Mouse (Mus musculus) limb, embryonic 13.5 days (tissue): ENCODE measurements around the gene Rpusd3. TPM values are rescaled to one million over a fixed set of nuclear protein-coding genes. Genes with fewer than 3 reads are reported as not detected.

ENCODE experiments used
- ATAC-seq: fragments of 200-750 bp; cut with Nextera tagmentation; 2 replicates; pipeline ENCODE4 v1.8.0; 2017; ENCODE audit warnings: low read depth, moderate number of reproducible peaks, moderate TSS enrichment; ENCODE audit not compliant: low FRiP score
- H3K27ac ChIP-seq: fragments of 300-500 bp; sonication (generic); 2 replicates; pipeline ENCODE4 v1.5.1; 2015; ENCODE audit warnings: inconsistent platforms, mild to moderate bottlenecking, moderate library complexity
- H3K27me3 ChIP-seq: fragments of 300-500 bp; sonication (generic); 2 replicates; pipeline ENCODE4 v1.6.1; 2015; ENCODE audit warnings: mild to moderate bottlenecking, inconsistent platforms
- H3K36me3 ChIP-seq: fragments of 300-500 bp; sonication (generic); 2 replicates; pipeline ENCODE4 v1.6.1; 2015; ENCODE audit warnings: inconsistent platforms, mild to moderate bottlenecking, moderate library complexity
- H3K4me1 ChIP-seq: fragments of 300-500 bp; sonication (generic); 2 replicates; pipeline ENCODE4 v1.6.1; 2015; ENCODE audit warnings: inconsistent platforms
- H3K4me2 ChIP-seq: fragments of 300-500 bp; sonication (generic); replicated peaks from 2 replicates; pipeline ENCODE4 v1.6.1; 2015; ENCODE audit warnings: inconsistent platforms, mild to moderate bottlenecking, moderate library complexity
- H3K4me3 ChIP-seq: fragments of 300-500 bp; sonication (generic); 2 replicates; pipeline ENCODE4 v1.5.1; 2015; ENCODE audit warnings: moderate library complexity, mild to moderate bottlenecking, inconsistent platforms
- H3K9ac ChIP-seq: fragments of 300-500 bp; sonication (generic); 2 replicates; pipeline ENCODE4 v1.6.1; 2015; ENCODE audit warnings: mild to moderate bottlenecking, inconsistent platforms
- H3K9me3 ChIP-seq: fragments of 300-500 bp; sonication (generic); 2 replicates; pipeline ENCODE4 v1.6.1; 2016; ENCODE audit warnings: inconsistent platforms
- WGBS: fragments of 180-500 bp; shearing (Covaris S2); methylation state at CpG from one replicate; pipeline ENCODE4 v1.1.7; 2015; 5-methylcytosine and 5-hydroxymethylcytosine counted together
- polyA plus RNA-seq: library from polyadenylated mRNA; unstranded; fragments of >200 nt; fragmentation: Nextera tagmentation; extraction: Ambion mirVana; gene quantifications from 2 replicates; pipeline ENCODE4 v1.2.1, GENCODE M21; 2015

Rpusd3 gene
- 27.1 and 27.3 TPM in 2 replicates for polyA plus RNA-seq

DNA sequence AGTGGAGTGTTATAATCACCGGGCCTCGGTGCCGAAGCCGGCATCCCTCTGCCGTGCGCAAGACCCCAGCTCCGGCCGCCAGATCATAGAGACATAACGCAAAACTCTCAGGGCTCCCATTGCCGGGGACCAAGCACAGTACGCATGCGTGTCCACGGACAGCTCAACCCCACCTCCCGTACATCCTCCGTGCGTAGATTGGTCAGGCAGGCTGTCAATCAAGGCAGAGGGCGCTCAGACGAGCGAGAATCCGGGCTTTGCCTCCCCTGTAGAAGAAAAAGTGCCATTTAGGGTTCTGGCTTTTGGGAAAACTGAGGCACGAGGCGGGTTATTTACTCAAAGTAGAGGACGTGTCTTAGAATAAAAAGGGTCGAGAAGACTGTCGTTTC is at the start of gene Rpusd3:
TSS of gene Rpusd3 (minus strand) at position 142 of the 389 bp plus-strand sequence.
- peak within 1 kb of the TSS; percentile 81 for H3K9ac ChIP-seq
- WGBS: under 1% methylated on average over 25 of the region's 25 CpGs
- H3K4me3 ChIP-seq: peak within 1 kb of the TSS; percentile 68
- peaks cover 20% of the 10 kb centered on the region for H3K4me1 ChIP-seq
- no peaks in the 10 kb centered on the region for H3K27me3 ChIP-seq
- H3K9me3 ChIP-seq: no peaks in the 10 kb centered on the region
- ATAC-seq: peak; percentile 98
- peaks cover 28% of the 10 kb centered on the region for H3K36me3 ChIP-seq
- H3K4me2 ChIP-seq: peak within 1 kb of the TSS; percentile 94
- peak within 1 kb of the TSS; percentile 69; the same call in 1 of the 2 replicates for H3K27ac ChIP-seq

- 58% methylated on average over 3 of the region's 3 CpGs for WGBS
- Histone ChIP-seq H3K4me3 (no peak overlapping the region), H3K9ac (no peak overlapping the region), H3K9me3 (no peaks in the 10 kb centered on the region), H3K4me2 (peak overlapping the region; percentile 72), H3K4me1 (peaks cover 30% of the 10 kb centered on the region), H3K36me3 (no peaks in the 10 kb centered on the region), H3K27ac (no peak overlapping the region), H3K27me3 (peaks cover 52% of the 10 kb centered on the region)
- ATAC-seq: no peak
Observed at GRCm38 (mm10) chr6:113468512-113468911, 49.4 kb upstream of the Rpusd3 start.

DNA sequence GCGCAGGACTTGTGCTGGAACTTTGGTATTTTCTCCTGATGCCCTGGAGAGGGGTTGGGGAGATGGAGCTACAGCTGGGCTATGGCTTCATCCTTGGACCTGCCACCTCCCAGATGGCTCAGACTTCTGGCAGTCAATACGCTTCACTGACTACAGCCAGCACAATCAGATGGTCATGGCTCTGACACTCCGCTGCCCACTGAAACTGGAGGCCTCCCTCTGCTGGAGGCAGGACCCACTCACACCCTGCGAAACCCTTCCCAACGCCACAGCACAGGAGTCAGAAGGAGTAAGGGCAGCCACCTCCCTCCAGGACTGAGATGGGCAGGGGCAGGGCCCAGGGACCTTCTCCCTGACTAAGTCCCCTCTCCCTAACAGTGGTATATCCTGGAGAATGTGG is 46.5 kb upstream of the Rpusd3 start:
- peaks cover 13% of the 10 kb centered on the region for H3K4me1 ChIP-seq
- no peaks in the 10 kb centered on the region for H3K36me3 ChIP-seq
- H3K27ac ChIP-seq: no peak overlapping the region
- no peak for ATAC-seq
- H3K27me3 ChIP-seq: peaks cover 32% of the 10 kb centered on the region
- H3K4me3 ChIP-seq: no peak overlapping the region
- H3K9ac ChIP-seq: no peak overlapping the region
- WGBS: 64% methylated on average over 5 of the region's 5 CpGs
- no peak overlapping the region for H3K4me2 ChIP-seq
- H3K9me3 ChIP-seq: no peaks in the 10 kb centered on the region

DNA sequence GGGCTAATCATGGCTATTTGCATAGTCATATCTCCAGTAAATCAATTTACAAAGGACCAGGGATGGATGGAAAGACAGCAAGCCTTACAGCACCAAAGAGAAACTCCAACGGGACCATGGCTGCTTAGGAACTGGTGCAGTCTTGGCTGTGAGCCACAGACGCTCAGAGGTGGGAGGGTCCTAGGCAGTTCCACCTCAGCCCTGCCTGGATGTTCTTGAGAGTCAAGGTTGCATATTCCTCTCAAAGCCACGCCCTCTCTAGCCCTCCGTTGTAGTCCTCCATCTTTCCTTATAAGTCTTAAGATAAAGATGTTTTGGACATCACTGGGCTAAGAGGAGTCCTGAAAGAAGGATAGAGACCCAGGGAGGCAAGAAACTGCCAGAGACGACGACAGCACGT is 44.9 kb upstream of the Rpusd3 start:
- no peak overlapping the region for H3K4me3 ChIP-seq
- peaks cover 5% of the 10 kb centered on the region for H3K4me1 ChIP-seq
- 67% methylated on average over 7 of the region's 7 CpGs for WGBS
- H3K9ac ChIP-seq: no peak overlapping the region
- H3K27ac ChIP-seq: no peak overlapping the region
- ATAC-seq: no peak
- H3K36me3 ChIP-seq: no peaks in the 10 kb centered on the region
- H3K9me3 ChIP-seq: no peaks in the 10 kb centered on the region
- H3K4me2 ChIP-seq: no peak overlapping the region
- H3K27me3 ChIP-seq: peaks cover 17% of the 10 kb centered on the region; the same call in 1 of the 2 replicates

- Histone ChIP-seq H3K27ac (no peak overlapping the region), H3K4me2 (peak overlapping the region; percentile 26), H3K4me1 (no peaks in the 10 kb centered on the region), H3K9ac (0 out of 2 replicates have a peak overlapping the region, but pooled peaks have one; percentile 35), H3K4me3 (no peak overlapping the region), H3K36me3 (no peaks in the 10 kb centered on the region), H3K27me3 (no peaks in the 10 kb centered on the region), H3K9me3 (no peaks in the 10 kb centered on the region)
- ATAC-seq: no peak
- WGBS: 47% methylated on average over 10 of the region's 10 CpGs
Observed at GRCm38 (mm10) chr6:113458635-113459034, 39.5 kb upstream of the Rpusd3 start.

DNA sequence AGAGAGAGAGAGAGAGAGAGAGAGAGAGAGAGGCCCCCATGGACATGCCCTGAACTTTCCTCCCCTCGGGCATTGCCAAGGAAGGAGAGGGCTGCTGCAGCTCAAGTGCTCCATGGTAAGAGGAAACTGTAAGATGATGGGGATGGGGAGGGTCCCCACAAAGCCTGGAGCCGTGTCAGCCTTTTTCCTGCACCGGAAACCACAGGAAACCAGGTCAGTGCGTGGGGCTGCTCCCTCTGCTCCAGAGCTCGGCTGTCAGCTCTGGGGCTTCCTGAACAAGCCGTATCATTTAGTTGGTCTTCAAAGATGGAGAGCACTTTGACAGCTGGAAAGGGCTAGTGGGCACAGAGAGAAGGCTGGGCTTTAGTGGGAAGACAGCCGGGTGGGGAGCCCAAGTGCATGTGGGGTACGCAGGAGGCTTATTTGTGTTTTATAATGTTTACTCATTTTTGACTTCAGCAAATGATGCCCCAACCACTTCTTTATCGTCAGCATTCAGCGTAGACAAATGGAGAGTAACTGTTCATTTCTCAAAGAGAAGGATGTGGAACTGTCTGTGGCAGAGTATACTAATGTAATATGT is 38.9 kb upstream of the Rpusd3 start, which contains the start of gene Il17re:
TSS of gene Il17re (plus strand) at position 533 of the 583 bp plus-strand sequence.
- Histone ChIP-seq H3K4me1 (no peaks in the 10 kb centered on the region), H3K4me3 (no peak within 1 kb of the TSS), H3K4me2 (peak within 1 kb of the TSS; percentile 26), H3K9ac (0 out of 2 replicates have a peak within 1 kb of the TSS, but pooled peaks have one; percentile 35), H3K27ac (no peak within 1 kb of the TSS), H3K36me3 (no peaks in the 10 kb centered on the region), H3K27me3 (no peaks in the 10 kb centered on the region), H3K9me3 (no peaks in the 10 kb centered on the region)
- WGBS: 62% methylated on average over 9 of the region's 10 CpGs
- ATAC-seq: no peak

DNA sequence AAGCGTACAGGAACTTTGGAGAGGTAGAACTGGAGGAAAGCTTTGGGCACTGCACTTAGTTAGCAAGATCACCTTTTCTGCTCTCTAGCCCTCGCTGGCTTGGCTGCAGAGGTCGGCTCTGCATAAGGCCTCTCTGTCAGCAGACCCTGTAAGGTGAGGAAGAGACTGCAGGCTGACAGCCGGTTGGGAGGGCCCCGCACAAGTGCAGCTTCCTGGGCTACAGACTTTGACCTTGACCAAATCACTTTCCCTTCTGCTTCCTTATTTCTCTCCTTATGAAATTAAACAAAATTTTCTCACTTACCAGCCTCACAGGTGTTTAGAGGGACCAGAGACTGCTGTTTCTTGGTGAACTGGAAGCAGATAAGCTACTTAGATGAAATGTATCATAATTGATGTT is 35.9 kb upstream of the Rpusd3 start:
- no peaks in the 10 kb centered on the region for H3K27me3 ChIP-seq
- no peak overlapping the region for H3K4me3 ChIP-seq
- H3K9me3 ChIP-seq: no peaks in the 10 kb centered on the region
- no peak overlapping the region for H3K4me2 ChIP-seq
- H3K9ac ChIP-seq: no peak overlapping the region
- 66% methylated on average over 5 of the region's 5 CpGs for WGBS
- no peaks in the 10 kb centered on the region for H3K36me3 ChIP-seq
- ATAC-seq: no peak
- H3K27ac ChIP-seq: no peak overlapping the region
- 0 out of 2 replicates have a peak, but pooled peaks cover 5% of the 10 kb centered on the region for H3K4me1 ChIP-seq

DNA sequence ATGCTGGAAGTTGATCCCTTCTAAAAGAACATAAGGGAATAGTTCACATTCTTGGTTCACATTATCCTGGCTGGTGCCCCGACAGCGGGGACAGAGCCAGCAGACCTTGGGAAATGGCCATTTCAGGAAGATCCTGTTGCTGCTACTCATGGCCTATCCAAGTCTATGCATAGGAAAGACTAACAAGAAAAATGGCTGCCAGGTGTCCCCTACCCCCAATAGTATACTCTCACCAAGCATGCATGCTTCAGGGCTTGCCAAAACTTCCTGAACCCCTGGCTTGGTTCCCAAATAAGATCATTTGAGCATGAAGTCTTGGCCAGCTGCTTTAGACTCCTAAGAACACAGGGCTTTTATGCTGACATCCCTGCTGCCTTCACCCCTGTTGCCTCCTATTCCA is 32.7 kb upstream of the Rpusd3 start:
- ATAC-seq: peak; percentile 61; the same call in 1 of the 2 replicates
- no peaks in the 10 kb centered on the region for H3K27me3 ChIP-seq

GRCm38 (mm10) chr6:113447639-113448038 is 28.5 kb upstream of the Rpusd3 start:
- Histone ChIP-seq H3K4me2 (no peak overlapping the region), H3K4me1 (peaks cover 13% of the 10 kb centered on the region)
- WGBS: 94% methylated on average over 4 of the region's 4 CpGs

More for the DNA sequence above, 32.7 kb upstream of the Rpusd3 start:
- WGBS: 83% methylated on average over 2 of the region's 2 CpGs
- Histone ChIP-seq H3K4me3 (no peak overlapping the region), H3K36me3 (peaks cover 23% of the 10 kb centered on the region), H3K9me3 (no peaks in the 10 kb centered on the region), H3K27ac (no peak overlapping the region), H3K9ac (no peak overlapping the region), H3K4me1 (0 out of 2 replicates have a peak, but pooled peaks cover 5% of the 10 kb centered on the region), H3K4me2 (no peak overlapping the region)

DNA sequence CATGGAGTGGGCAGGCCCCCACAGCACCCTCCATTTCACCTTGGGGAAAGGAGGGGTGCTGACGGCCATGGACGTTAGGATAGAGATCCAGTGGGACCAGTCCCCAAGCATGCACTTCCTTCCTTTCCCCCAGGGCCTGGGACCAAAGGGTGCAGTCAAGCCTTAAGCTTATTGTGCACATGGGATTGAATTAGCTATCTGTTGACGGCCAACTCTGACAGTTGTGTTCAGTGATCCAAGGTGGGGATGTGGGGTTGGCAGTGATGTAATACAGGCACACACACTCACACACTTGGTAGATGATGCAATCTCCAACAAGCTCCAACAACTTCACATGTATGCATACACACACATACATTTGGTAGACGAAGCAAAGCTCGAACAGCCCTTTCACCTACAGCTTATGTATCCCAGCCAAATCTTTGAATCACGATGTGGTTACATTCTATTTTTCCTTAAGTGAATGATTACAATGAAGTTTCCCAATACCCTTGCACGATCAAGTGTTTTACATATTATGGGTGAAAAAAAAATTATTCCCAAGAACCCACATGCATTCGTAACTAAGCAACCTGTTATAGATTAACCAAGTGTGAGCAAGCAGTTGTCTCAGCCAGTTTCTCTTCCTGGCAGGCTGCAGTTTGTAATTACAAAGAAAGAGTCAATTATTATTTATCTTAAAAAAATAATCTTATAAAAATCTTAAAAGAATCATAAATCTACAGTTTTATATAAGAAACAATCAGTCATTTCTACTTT is 25.2 kb upstream of the Rpusd3 start:
- no peak overlapping the region for H3K4me3 ChIP-seq
- peaks cover 36% of the 10 kb centered on the region for H3K36me3 ChIP-seq
- no peaks in the 10 kb centered on the region for H3K27me3 ChIP-seq
- WGBS: 88% methylated on average over 8 of the region's 8 CpGs
- H3K4me2 ChIP-seq: no peak overlapping the region
- H3K4me1 ChIP-seq: peaks cover 8% of the 10 kb centered on the region
- no peaks in the 10 kb centered on the region for H3K9me3 ChIP-seq
- no peak overlapping the region for H3K27ac ChIP-seq
- ATAC-seq: no peak
- H3K9ac ChIP-seq: no peak overlapping the region

More at GRCm38 (mm10) chr6:113447639-113448038, 28.5 kb upstream of the Rpusd3 start:
- no peak for ATAC-seq
- no peak overlapping the region for H3K9ac ChIP-seq
- H3K36me3 ChIP-seq: peaks cover 36% of the 10 kb centered on the region
- no peaks in the 10 kb centered on the region for H3K9me3 ChIP-seq
- H3K27me3 ChIP-seq: no peaks in the 10 kb centered on the region
- no peak overlapping the region for H3K27ac ChIP-seq
- no peak overlapping the region for H3K4me3 ChIP-seq

DNA sequence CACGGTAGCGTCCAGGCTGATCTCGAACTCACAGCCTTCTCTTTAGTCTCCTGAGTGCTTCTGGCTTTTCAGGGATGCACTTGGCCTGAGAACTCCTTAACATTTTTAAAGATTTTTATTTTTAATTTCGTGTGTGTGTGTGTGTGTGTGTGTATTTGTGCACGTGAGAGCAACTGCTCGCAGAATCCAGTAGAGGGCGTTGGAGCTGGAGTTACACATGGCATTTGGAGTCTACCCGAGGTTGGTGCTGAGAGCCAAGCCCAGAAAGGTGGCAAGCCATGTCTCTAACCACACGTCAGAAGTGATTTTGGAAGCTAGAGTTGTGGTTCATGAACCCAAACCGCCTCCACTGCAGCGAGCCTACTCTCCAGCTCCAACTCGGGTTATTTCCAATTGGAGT is 24.0 kb upstream of the Rpusd3 start:
- H3K4me3 ChIP-seq: peak overlapping the region; percentile 98
- H3K27me3 ChIP-seq: no peaks in the 10 kb centered on the region
- no peaks in the 10 kb centered on the region for H3K9me3 ChIP-seq
- ATAC-seq: no peak
- H3K9ac ChIP-seq: peak overlapping the region; percentile 97
- peaks cover 8% of the 10 kb centered on the region for H3K4me1 ChIP-seq
- peak overlapping the region; percentile 87 for H3K4me2 ChIP-seq
- 47% methylated on average over 12 of the region's 12 CpGs for WGBS
- peaks cover 25% of the 10 kb centered on the region for H3K36me3 ChIP-seq
- H3K27ac ChIP-seq: 0 out of 2 replicates have a peak overlapping the region, but pooled peaks have one; percentile 70

DNA sequence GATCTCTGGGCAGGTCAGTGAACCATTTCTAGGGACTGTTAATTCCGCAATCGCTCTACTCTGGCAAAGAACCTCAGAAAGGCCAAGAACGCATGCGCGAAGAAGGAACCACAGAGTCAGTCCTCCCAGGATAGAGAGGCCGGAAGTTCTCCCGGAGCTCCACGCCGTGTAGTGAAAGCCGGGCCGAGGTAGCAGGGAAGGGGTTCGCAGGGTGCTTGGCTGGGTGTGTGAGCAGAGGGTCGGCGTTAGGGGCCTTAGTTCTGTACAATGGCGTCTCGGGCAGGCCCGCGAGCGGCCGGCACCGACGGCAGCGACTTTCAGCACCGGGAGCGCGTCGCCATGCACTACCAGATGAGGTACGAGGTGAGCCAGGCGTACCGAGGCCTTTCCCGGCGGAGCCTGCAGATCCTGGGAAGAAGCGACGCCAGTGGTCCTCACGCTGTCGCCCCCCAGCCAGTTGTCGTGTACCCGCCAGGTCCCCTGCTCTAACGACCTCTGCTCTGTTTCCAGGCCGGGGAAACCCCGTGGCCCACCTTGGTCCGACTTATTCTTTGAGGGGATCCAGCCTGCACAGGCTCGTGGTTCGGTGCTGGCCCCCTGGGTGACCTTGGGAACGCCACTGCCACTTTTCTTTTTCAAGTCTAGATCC is 23.4 kb upstream of the Rpusd3 start, which contains the start of gene Jagn1:
TSS of gene Jagn1 (plus strand) at position 128 of the 649 bp plus-strand sequence.
- Histone ChIP-seq H3K9ac (peak within 1 kb of the TSS; percentile 97), H3K4me3 (peak within 1 kb of the TSS; percentile 98), H3K36me3 (peaks cover 20% of the 10 kb centered on the region), H3K4me1 (peaks cover 8% of the 10 kb centered on the region), H3K4me2 (peak within 1 kb of the TSS; percentile 87), H3K27ac (peak within 1 kb of the TSS; percentile 70; the same call in 1 of the 2 replicates), H3K27me3 (no peaks in the 10 kb centered on the region), H3K9me3 (no peaks in the 10 kb centered on the region)
- WGBS: under 1% methylated on average over 45 of the region's 45 CpGs
- peak; percentile 95 for ATAC-seq
